Mouse (Mus musculus) megakaryocyte, adult 5-6 weeks (primary cell): ENCODE results near the gene Ppp4r3a. TPM values are rescaled to one million over a fixed set of nuclear protein-coding genes. Genes with fewer than 3 reads are reported as not detected.
"Not testable (repeated sequence)": the region's sequence is repeated elsewhere in the genome, so short reads cannot be mapped to it uniquely, and the experiment has no call there.

Experiments
- ATAC-seq: 2 replicates; pipeline ENCODE4 v1.8.0; 2016; ENCODE audit warnings: mild to moderate bottlenecking, inconsistent platforms; ENCODE audit not compliant: poor library complexity, severe bottlenecking
- total RNA-seq, 2 experiments: library from RNA; stranded (forward) in 1 of 2; stranded (reverse) in 1 of 2; fragments of 153-499, 151-499 nt in 1 of 2; fragments of 221-1000, 200-1000 nt in 1 of 2; gene quantifications; 2 replicates each; pipeline versions ENCODE4 v1.2.3 to v1.2.4; 2015 to 2017

Ppp4r3a gene
- total RNA-seq, 2 experiments from 2014 or later: 82.6 to 110 TPM

GRCm38 (mm10) chr12:101013668-101014067, 69.8 kb downstream of the Ppp4r3a start:
- not testable (repeated sequence) for ATAC-seq

DNA sequence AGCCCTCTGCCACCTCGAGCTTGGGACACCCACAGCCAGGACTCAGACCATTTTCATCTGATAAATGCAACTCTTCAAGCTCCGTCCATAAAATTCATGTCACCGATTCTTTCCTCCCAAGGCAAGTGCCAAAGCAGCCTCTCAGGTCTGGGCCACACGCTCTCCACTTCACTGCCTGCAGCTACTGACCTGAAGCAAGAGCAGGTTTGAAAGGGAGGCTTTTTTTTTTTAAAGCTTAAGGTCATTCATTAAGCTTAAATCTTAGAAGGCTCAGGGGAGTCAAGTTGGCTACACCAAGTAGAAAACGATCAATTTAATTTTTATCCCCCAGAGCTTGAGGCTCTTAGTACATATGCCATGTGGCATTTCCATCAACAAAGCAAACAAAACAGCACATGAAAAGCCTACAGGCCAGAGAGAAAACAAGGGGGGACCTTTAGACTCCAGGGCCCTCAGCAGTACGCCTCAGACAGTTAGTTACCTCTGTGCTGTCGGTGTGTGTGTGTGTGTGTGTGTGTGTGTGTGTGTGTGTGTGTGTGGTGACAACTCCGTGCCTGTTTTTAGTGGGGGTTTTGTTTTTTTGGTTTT, 70.3 kb downstream of the Ppp4r3a start:
- ATAC-seq: no peak

GRCm38 (mm10) chr12:101012197-101013077, 71.1 kb downstream of the Ppp4r3a start:
- ATAC-seq: no peak

GRCm38 (mm10) chr12:101011017-101011416, 72.5 kb downstream of the Ppp4r3a start:
- no peak for ATAC-seq

GRCm38 (mm10) chr12:101010148-101010920, 73.2 kb downstream of the Ppp4r3a start:
- ATAC-seq: peak; percentile 13; the same call in 1 of the 2 replicates

GRCm38 (mm10) chr12:101009225-101009624, 74.3 kb downstream of the Ppp4r3a start:
- peak; percentile 34 for ATAC-seq

DNA sequence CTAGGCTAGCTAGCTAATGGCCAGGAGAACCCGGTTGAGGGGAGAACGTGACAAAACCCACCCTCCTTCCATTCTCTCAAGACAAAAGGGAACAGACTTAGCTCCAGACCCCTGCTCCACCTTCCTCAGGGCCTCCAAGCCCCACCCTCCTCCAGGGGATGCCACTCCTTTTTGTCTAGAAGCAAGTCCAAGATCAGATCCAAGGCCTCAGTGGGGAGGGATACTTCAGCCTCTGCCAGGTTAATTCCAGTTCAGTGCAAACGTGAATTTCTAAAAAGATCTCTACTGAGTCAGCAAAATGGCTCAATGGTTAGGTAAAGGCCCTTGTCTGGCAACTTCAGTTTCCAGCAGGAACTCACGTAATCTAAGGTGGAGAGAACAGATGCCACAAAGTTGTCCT, 74.9 kb downstream of the Ppp4r3a start:
- no peak; the same call in 1 of the 2 replicates for ATAC-seq

DNA sequence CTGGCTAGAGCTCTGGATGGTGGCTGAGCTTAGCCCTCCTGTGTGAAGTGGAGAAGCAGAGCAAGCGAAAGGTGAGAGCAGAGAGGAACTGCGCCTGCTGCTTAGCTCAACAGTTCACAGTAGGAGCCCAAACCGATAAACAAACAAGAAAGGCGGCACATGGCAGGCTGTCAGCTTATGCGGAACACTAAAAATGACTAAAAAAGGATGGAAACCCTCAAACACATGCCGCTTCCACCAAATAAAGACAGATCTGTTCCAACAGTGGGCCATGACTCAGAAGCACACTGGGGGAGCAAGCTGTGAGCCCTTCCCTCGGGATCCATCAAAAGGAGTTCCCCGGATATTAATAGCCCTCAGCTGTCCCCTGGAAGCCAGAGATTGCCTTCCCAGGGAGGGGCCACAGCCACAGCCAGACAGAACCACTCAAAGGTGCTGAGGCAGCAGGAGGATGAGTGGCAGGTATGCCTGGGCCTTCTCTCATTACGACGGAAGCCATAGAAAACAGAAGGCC, 75.5 kb downstream of the Ppp4r3a start:
- no peak for ATAC-seq

DNA sequence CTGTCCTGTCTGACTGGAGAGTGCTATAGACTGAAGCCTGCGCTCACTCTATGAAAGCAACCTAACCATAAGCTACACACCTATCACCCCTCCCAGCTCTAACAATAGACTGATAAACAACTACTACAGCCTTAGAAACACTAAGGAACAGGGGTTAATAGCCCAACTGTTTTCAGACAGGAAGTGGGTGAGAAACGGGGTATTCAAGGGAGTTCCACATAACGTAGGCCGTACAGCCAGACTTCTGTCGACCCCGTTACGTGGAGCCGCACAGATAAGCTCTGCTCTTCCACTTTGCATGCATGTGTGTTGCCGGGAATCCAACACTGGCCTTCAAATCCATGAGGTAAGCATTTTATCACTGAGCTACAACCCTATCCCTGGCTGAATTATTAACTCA, 76.1 kb downstream of the Ppp4r3a start:
- ATAC-seq: no peak

GRCm38 (mm10) chr12:101005665-101006420, 77.7 kb downstream of the Ppp4r3a start:
- ATAC-seq: peak; percentile 78

DNA sequence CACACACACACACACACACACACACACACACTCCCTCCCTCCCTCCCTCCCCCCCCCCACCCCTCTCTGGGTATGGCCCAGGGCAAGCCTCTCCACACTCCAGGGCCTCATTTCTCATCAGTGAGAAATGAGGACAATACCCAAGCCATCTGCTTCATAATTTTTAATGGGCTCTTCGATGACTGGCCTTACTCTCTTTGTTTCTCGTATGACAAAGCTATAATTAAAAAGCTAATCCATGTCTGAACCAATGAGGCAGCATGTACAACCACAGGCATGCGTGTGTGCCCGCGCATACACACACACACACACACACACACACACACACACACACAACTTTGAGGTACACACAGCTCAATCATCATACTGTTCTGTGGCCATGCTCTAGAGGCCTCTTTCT, 78.5 kb downstream of the Ppp4r3a start:
- ATAC-seq: no peak

GRCm38 (mm10) chr12:101002801-101003513, 80.5 kb downstream of the Ppp4r3a start:
- ATAC-seq: no peak

DNA sequence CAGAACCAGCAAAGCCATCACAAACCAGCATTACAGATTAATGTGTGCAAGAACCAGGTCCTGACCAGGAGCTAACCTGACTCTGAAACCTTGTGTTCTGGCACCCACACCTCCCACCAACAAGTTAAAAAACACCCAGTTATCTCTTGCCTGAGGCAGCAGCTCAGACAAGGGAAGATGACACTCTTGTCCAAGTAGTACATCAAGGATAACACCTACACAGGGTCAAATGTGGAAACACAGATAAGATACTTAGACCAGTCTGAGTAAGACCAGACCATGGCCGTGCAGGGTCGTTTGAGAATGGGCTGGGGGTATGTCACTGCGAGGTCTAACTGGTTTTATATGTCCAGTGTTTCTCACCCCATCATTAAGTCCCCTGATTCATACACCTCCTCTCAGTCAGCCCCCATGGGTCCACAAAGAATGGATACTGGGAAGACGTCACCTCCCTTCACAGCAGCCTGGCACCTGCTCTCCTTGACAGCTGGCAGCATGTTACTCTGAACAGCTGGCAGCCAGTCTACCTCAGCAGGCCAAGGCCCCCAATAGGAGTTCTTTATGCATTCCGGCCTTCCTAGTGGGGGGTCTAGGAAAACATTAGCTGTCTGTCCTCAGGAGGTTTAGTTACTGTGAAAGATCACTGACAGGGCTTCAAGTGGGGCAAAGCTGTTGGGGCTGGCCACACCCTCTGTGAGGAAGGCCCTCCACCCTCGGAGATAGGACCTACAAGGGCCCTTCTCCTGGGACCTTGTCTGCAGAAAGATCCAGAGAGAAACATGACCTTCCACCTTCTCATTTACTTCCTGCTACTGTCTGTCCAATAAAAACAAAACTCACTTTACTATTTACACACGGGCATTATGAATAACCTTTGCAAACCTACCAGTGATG, 84.2 kb downstream of the Ppp4r3a start:
- ATAC-seq: no peak

DNA sequence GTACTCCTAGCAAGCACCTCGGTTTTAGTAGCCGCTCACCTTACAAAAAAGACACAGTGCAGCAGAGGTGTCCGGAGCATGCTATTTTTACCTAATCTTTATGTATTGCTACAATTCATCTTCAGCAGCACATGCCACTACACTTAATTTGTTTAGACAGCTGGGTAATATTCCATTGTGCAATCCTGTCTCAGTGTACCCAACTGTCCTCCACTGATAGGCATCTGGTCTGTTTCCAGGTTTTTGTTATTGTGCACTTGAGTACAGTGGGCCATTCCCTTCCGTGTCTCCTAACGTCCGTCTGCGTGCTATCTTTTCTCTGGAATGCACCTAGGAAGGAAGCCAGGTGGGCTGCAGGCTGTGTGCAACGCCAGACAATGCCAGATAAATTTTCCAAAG, 84.9 kb downstream of the Ppp4r3a start:
- ATAC-seq: no peak

DNA sequence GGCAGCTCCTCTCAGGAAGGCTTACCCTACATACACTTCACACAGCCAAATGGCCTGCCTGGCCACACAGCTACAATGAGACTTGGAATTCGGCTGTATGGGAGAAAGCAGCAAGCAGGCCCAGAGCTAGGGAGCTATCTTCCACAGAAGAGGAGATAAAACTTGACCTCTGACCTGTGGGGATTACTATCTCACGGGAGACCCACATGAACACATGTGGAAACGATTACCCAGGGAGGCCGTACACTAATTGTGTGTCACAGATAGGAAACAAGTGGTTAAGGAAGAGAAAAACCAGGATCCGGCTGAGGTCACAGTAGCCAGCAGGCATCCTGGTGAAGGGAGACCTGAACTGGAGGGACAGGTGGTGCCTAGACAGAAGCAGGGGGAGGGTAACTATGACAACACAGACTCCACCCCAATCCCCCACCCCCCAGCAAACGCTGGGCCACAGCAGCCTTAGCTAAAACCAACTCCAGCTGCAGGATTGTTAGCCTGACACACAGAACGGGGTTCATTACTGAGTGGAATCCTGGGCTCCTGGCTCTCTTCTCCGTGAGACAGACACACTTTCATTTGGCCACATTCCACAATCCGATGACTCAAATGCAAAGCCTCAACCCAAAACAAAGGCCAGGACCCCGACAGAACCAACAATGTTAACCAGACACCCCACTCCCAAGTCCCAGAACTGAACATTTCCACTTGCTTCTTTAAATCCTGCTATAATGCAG, 85.5 kb downstream of the Ppp4r3a start:
- no peak for ATAC-seq

- peak; percentile 59 for ATAC-seq
Observed at GRCm38 (mm10) chr12:100996378-100996898, 87.1 kb downstream of the Ppp4r3a start.

DNA sequence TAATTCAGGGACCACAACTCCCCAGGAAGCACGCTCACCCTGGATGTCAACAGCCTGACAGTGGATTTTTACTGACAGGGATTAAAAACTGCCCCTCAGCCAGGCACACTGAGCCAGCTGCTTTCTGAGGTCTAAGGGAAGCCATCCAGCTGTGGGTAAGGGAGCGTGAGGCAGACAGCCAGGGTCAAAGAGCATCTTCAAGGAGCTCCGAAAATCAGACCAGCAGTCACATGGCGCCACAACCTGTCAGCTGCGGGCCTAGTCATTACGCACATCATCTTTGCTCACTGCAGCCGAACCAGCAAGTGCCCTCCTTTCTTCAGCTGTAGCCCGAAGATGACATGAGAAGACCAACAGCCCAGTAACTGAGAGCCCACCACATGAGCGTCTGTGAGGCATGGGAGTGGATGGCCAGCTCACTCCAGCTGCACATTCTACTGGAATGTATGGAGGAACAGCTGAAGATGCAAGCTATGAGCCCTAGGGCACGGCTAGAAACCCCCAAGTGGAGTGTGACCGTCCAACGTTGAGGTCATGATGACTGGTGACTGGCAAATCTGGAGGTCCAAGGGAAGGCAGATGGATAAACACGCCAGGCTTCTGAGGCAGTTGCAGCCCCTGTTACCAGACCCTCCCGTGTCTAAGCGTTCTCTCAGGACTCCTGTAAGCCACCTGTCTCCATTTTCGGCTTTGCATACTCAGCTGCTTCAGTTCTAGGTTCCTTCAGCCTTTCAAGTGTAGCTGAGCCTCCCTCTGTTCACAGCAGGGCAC, 87.7 kb downstream of the Ppp4r3a start:
- ATAC-seq: no peak
